Mouse (Mus musculus): ENCODE results near the gene Boll. TPM values are rescaled to one million over a fixed set of nuclear protein-coding genes. Genes with fewer than 3 reads are reported as not detected.

The Boll gene
- polyA plus RNA-seq (2017; shearing (Covaris generic)), result 0.66 TPM

GRCm38 (mm10) chr1:55363044-55363565 lies at the start of gene Boll:
Gene Boll, minus strand, starts transcription at chr1:55363469.

GRCm38 (mm10) chr1:55405272-55406022 lies 42.2 kb upstream of the Boll start, which contains the start of gene Plcl1:
Gene Plcl1, plus strand, starts transcription at chr1:55405921.

GRCm38 (mm10) chr1:55236890-55237642 lies 126.2 kb downstream of the Boll start, which contains the start of gene Mars2:
Gene Mars2, plus strand, starts transcription at chr1:55237177.

GRCm38 (mm10) chr1:55226011-55226857 lies 137.0 kb downstream of the Boll start, which contains the start of gene Rftn2:
Gene Rftn2, minus strand, starts transcription at chr1:55226782.

Other genes starting within 250 kb of the Boll start
- gene Mob4, start 232.2 kb downstream of the Boll start, polyA plus RNA-seq (2017; shearing (Covaris generic)), result 116 TPM
- gene Rftn2, start 136.7 kb downstream of the Boll start, polyA plus RNA-seq (2017; shearing (Covaris generic)), result 5.2 TPM
- gene Mars2, start 126.3 kb downstream of the Boll start, polyA plus RNA-seq (2017; shearing (Covaris generic)), result 3.4 TPM
- 4.3 TPM for gene Plcl1, start 42.5 kb upstream of the Boll start, polyA plus RNA-seq (2017; shearing (Covaris generic))